Mouse (Mus musculus): ENCODE data around the gene Rbm19.

Rbm19 gene

GRCm38 (mm10) chr5:120171865-120172728, 55.8 kb downstream of the Rbm19 start:
- DNase-seq = no peak

GRCm38 (mm10) chr5:120172729-120173101, 56.5 kb downstream of the Rbm19 start:
- DNase-seq = no peak

DNA sequence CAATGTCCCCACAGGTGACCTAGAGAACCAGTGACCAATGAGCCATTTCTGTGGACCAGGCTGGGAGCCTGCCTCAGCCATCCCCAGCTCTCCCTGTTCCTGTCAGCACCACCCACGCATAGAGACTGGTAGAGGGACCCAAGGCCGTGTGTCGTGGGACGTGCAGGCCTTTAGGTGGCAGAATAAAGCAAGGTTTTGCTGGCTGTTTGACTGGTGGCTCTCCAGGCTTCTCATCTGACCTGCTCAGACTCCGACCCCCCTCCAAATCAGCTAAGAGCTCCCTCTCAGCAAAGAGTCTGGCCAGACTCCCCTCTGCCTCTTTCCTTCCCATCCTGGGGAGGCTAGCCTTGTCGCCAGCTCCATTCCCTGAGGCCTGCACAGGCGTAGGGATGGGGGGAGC, 58.1 kb downstream of the Rbm19 start:
- DNase-seq = no peak

DNA sequence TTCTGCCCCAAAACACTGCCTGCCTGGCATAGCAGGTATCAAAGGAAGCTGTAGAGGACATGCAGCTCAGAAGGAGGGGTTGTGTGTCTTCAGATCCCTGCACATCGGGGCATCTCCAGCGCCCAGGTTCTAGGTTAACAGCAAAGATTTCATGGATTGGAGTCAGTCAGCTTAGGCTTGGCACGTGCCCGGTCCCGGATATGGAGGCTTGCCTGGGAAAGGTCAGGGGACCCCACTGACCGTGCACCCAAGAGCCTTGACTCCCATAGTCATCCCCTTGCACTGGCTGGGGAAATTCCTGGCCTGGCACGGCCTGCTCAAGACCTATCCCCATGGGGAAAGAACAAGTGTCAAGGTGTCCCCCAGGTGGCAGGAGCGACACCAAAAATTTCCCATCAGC, 59.0 kb downstream of the Rbm19 start:
- DNase-seq = no peak

GRCm38 (mm10) chr5:120176246-120177065, 60.2 kb downstream of the Rbm19 start:
- no peak for DNase-seq

- DNase-seq = no peak
Measured at GRCm38 (mm10) chr5:120177066-120177340, 60.7 kb downstream of the Rbm19 start.

DNA sequence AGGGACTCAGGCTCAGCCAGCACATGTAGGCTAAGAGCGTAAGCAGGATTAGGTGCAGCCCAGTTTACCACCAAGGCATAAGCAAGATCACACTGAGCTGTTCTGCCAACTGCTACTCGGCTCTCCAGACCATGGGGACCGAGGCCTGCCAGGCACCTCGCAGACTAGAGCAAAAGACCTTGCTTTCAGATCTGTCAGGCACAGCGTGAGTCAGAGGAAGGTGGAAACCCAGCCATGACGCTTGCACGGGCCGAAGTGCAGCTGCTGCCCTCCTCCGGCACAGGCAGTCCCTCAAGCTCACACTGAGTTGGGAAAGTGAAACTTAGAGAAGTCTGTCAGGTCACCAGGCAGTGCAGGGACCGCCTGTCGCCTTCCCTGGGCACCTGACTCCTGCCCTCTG, 63.8 kb downstream of the Rbm19 start:
- DNase-seq = no peak

DNA sequence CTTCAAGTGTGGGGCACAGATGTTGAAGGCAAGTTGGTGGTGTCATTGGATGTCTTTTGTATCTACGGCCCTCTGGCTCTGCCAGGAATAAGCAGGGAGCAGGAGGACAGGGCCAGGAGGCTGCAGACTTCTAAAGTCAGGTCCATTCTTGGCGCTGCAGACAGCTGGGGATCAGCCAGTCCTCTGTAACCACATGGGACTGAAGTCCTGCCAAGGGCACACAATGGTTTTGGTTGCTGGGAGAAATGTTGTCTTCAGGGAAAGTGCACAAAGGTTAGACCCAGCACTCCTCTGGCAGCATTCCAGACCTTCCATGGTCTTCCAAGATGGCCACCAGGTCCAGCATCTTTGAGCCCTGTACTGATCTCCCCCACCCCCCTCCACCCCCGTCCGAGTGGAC, 65.1 kb downstream of the Rbm19 start:
- no peak for DNase-seq

GRCm38 (mm10) chr5:120183321-120183720, 67.1 kb downstream of the Rbm19 start:
- no peak for DNase-seq

- no peak for DNase-seq
Measured at GRCm38 (mm10) chr5:120183790-120184189, 67.5 kb downstream of the Rbm19 start.

DNA sequence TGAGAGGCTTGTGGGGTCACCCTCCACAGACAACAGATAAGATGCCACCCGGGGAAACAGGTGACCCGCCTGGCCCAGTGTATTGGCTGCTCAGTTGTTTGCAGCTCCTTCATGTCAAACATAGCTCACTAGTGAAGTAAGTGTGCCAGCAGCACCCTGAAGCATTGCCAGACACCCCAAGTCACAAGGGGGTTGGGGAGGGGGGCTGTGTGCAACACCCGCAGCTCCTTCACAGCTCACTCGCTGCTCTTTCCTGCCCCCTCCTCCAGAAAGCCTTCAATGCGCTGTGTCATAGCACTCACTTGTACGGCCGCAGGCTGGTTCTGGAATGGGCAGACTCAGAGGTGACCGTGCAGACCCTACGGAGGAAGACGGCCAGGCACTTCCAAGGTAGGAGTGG, 69.7 kb downstream of the Rbm19 start:
- no peak for DNase-seq

DNA sequence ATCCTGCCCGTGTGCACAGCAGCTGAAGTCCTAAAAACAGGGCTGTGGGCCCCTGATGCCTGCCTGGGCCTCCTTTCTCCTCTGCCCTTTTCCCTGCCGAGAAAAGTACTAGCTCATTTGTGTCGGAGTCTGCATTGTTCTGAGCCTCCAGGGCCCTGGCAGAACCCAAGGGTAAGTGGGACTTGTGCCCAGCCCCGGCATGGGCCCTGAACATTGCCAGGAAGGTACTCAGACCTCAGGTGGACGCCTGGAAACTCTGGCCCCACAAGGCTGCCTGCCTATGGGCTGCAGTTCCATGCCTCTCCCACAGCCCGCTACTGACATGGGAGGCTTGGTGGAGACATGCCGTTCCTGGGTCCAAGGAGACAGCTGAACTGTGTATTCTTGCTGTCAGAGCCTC, 72.3 kb downstream of the Rbm19 start:
- no peak for DNase-seq

DNA sequence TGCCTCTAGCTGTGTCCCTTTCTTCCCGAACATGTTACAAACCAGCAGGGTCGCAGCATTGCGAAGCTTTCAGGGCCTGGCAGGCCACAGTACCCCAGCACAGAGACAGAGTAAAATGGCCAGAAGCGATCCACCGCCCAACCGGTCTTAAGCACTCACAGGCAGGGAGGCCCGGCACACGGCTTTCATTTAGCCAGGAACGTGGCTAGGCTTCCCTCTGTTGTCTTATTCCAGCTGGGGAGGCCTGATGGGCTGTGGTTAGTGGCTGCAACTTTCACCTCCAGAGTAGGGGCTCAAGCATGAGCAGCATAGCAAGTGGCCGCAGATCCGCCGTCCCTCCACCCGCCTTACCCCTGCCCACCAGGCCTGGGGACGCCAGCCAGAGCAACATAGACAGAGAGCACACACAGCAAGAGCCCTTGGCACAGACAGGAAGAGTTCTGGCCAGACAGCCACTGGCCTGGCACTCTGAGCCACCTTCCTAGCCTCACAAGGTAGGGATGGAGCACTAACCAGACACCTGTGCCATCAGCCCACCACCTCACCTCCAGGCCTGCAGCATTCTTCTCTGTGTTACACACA, 73.8 kb downstream of the Rbm19 start:
- DNase-seq = no peak

DNA sequence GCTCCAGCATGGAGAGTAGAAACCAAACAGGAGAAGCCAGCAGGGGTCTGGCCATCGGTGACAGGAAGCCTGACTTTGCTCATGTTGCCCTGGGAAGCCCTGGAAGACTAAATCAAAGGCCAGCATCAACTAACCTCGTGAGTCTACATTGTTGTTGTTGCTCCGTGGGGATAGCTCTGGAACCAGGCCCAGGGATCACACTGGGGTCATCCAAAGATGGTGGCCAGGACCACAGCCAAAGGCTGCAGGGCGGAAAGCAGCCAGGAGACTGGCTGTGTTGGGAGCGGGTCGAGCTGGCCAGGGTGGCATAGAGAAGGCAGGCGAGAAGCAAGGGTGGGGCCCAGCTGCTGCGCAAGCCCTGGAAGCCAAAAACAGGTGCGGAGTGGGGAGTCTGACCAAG, 75.4 kb downstream of the Rbm19 start:
- no peak for DNase-seq

DNA sequence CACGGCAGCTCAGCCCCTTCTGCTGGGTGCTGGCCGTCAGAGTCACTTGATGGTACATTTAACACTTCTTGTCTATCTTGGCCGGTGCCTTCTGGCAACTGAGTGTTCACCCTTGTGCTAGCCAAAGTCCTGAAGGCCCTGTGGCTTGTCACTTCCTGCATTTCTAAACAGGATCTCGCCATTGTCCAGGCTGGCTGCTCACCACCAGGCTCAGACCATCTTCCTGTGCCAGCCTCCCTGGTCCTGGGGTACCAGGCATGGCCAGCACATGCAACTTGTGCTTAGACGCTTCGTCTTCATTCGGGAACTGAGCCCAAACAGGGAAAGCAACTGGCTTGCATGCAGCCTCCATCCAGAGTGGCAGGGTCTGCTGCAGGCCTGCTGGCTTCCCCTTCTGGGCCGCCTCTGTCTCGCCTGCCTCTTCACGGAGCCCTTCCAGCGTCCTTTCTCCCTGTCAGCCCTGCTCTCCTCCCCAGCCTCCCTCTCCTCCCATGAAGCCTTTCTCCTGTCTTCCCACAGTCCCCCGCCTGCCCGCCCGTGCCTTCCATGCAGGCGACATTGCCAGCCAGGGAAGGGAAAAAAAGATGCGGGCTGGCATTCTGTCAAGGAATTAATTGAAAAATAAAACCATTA, 78.2 kb downstream of the Rbm19 start:
- DNase-seq = peak; percentile 53

DNA sequence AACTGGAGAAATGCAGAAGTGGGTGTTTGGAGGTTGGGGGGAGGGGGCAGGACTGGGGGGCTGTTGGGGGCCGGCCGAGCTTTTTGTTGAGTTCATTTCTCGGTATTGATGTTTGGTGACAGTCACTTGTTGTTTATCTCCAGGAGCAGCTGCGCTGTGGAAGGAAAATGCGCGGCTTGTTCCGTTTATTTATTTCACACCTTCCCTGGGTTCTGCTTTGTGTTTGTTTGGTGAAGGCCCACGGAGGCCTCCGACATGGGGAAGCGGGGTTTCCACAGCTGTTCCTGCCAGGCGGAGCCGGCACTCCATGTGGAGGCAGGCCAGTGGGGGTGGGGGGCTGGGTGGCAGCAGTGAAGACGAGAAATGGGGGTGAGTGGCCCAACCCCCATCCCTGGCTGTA, 78.7 kb downstream of the Rbm19 start:
- DNase-seq = no peak

DNA sequence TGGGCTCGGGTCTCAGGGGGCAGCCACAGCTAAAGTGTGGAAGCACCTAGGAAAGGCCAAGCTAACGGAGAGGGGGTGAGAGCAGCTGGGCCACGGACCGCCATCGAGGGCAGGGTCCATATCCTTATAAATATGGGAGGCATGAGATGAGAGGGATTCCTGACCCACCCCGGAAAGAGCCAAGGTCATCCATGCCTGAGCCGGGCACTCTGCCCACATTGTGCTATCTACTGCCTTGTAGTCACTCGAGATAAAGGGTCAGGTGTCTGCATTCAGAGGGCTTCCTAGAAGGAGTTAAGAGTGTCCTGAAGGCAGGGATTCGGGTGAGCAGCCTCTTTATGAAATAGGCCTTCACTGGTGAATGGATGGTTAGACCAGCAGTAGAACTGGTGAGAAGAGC, 80.6 kb downstream of the Rbm19 start:
- DNase-seq = no peak

- no peak for DNase-seq
Measured at GRCm38 (mm10) chr5:120197813-120198387, 81.6 kb downstream of the Rbm19 start.

GRCm38 (mm10) chr5:120199865-120200264, 83.6 kb downstream of the Rbm19 start:
- DNase-seq = no peak

DNA sequence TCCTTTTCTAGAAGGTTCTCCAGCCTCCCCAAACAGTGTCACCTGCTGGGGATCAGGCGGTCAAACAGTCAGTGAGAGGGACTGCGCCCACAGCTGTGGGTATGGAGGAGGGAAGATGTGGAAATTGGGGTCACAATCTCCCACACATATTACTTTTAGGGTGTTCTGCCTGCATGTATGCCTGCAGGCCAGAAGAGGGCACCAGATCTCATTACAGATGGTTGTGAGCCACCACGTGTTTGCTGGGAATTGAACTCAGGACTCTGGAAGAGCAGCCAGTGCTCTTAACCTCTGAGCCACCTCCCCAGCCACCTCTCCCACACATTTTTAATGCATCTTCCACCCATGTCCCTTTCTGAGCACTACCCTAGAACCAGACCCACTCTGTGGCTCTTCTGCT, 88.1 kb downstream of the Rbm19 start:
- no peak for DNase-seq

- no peak for DNase-seq
Measured at GRCm38 (mm10) chr5:120206313-120206943, 90.2 kb downstream of the Rbm19 start.

DNA sequence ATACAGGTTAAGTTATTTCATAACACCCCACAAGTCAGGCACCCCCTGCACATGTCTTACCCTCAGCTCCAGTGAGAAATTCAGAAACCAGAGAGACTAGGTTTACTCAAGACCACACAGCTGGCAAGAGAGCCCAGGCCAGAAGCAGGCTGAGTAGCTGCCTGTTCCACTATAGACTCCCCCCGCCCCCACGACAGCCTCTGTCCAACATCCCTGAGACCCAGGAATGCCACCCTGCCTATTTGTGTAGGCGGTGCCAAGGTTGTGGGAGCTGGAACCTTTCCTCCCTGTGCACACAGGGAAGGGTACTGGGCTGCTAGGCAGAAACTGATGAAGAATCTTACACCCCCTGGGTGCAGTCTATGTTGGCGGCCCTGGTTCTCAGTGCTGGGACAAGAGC, 91.2 kb downstream of the Rbm19 start:
- no peak for DNase-seq

GRCm38 (mm10) chr5:120210668-120211067, 94.4 kb downstream of the Rbm19 start:
- DNase-seq = no peak
